Mouse (Mus musculus): ENCODE measurements around the gene Zfand3. TPM values are rescaled to one million over a fixed set of nuclear protein-coding genes. Genes with fewer than 3 reads are reported as not detected.

Gene Zfand3
- polyA plus RNA-seq, 2 experiments from 2014 or later, result 17.1 to 26.8 TPM

DNA sequence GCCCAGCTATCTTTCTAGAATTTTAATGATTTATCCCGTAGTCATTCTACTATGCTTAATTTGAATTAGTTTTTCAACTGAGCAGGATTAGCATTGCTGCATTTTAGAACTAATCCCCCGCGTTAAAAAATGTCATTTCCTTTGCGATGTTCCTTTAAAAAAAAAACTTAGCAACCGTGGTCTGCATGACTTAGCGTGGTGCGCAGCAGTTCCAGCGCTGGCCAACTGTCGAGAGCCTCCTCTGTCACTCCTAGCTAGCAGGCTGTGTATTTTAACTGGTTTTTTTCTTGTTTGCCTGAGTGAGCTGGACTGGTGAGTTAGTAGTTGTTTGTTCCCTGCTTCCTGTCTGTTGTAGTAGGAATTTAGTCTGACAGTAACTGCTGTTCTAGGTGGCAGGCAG, 48.9 kb downstream of the Zfand3 start:
- no peak for ATAC-seq

DNA sequence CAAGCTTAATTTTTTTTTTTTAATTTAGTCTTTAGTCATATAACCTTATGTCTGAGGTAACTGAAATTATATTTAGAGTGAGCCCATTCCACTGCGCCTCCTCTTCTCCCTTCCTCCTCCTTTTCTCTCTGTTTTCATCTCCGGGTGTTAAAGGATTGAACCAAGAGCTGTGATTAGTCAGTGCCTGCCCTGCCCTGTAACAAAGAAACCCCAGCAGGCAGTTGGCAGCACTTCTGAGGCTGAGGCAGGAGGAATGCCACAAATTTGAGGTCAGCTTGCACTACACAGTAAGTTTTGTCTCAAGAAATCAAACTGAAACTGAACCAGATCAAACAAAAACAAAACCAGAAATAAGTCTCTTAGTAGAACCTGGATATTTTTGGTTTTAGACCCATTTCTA, 49.3 kb downstream of the Zfand3 start:
- no peak for ATAC-seq

DNA sequence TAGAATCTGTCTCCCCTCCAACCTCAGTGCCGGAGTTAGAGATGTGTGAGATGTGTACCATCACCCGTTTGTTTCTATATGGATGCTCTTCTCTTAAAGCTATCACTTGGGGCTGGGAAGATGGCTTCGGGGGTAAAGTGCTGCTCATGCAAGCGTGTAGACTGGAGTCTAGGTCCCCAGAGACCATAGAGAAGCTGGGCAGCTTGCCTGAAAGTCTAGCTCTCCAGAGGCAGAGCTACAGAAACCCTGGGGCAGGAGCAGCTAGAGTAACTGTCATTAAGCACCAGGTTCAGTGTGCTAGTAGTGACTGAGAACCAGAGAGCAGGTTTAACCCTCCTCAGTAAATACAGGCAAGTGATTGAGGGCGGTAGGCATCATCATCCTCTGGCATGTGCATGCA, 51.7 kb downstream of the Zfand3 start:
- ATAC-seq, result no peak

DNA sequence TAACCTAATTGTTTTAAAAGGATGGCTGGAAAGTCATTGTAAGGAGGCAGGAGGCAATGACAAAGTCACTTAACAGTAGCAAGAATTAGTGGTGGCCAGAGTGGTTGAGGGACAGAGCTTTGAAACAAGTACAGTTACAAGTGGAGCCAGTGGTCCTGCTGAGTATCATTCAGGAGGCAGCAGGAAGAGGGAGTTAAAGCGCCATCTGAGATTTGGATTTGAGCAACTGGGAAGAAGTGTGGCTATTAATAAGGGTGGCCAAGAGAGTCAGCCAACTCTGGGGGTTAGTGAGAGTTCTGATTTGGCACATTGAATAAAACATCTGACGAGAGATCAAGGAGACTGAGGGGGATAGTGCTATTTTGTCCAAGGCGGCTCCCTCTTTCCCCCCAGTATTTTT, 54.1 kb downstream of the Zfand3 start:
- no peak for ATAC-seq

DNA sequence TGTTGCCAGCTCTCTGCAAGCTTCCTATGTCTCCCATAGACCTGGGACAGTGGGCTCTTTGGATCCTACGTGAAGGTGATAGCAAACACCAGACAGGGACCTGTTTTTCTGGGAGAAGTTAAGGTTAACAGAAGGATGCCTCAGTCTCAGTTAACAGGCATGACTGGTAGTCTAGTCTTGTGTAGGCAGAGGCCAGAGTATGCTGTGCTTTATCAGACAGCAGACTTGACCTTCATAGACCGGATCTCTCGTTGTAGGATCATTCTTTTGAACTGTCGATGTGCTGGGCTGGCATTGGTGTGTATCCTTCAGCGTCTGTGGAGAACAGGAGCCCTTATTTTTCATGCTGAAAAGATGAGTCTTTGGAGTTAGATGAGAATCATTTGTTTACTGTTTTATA, 54.5 kb downstream of the Zfand3 start:
- ATAC-seq, result no peak

DNA sequence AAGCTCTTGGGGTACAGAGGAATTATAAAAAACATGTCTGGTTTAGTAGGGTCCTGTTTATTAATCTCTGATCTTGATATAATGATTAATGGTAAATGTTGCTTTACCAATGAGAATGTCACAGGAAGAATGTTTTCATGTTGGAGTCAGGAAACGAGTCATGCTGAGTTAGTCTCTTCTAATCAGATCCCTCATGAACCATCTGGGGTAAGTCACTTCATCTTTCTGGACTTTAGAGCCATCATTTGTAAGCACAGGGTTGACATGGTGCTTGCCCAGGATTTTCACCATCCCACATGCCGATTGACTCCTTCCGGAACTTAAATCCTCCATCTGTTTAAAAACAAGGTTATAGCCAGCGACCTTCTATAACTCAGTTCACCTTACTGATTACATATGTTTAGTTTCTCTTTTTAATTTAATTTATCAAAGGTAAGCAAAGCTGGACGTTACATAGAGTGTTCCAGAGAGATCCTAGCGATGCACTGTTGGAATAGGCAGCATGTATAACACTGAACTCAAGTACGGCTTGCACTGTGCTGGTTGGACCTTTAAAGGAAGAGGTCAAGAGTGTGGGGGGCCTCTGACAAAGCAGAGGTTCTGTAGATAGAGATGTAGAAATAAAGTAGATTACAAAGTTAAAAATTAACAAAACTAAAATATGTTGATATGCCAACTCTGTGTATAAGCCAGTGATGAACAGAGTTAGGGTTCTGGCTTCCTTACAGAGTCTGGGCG, 56.7 kb downstream of the Zfand3 start:
- no peak for ATAC-seq

DNA sequence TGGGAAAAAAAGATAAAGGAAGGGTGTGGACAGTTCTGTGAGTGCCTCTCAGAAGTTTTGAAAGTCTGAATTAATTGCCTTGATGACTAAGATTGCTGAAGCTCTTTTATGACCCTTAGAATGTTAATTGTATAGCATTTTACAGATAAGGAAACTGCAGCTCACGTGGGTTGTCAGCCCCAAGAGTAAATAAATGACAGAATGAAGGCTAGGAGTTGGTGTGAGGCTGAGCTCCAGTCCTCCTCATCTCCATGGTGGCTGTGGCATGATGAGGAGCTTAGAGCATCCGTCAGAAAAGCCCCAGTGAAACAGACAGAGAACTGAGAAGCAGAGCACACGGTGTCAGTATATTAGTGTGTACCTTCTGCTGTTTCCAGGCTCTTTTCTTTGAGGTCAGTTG, 59.3 kb downstream of the Zfand3 start:
- ATAC-seq, result no peak

DNA sequence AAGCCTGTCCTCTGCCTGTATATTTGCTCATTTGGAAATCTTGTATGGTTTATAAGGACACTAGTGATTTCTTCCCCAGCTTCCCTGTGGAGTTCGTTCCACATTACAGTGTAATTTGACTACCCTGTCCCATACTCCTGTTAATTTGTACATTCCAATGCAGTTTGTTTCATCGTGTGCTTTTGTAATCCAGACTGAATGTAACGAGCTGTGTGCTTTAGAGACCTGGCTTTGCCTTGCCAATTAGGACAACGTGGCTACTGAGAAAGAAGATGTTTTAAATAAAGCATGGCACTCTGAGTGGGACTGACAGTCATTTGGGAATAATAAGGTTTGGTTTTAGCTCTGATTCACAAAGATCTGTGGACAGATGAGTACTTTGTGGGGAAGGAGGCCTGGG, 60.2 kb downstream of the Zfand3 start:
- ATAC-seq, result no peak

DNA sequence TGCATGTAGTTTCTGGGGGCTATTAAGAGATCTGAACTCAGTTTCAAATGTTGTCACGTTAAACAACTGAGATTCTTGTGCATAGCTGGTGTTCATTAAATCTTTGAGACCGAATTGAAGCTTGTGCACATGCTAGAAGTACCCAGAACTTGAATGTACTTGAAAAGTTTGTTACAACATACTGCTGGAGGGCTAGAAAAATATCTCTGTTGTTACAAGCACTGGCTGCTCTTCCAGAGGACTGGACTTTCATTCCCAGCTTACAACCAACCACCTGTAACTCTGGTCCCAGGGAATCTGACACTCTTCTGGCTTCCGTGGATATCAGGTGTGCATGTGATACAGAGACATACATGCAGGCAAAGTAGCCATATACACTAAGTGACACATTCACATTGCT, 65.2 kb downstream of the Zfand3 start:
- ATAC-seq, result no peak

DNA sequence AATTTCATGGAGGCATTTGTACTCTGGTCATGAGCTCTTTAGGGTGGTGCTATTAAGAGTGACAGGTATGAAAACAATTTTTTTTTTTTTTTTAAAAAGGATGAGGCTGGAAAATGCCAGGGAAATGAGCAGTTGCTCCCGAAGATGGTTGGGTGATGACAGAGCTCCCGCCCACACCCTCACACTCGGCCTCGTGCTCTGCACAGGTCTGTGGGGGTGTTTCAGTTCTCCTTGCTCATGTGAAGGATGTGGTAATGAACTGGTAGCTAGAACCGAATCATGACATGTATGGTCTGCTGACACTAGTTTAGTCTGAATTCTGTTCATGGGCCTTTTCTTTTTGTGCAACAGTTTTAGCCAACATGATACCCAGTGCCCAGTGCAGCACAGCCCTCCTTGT, 66.1 kb downstream of the Zfand3 start:
- ATAC-seq, result no peak

DNA sequence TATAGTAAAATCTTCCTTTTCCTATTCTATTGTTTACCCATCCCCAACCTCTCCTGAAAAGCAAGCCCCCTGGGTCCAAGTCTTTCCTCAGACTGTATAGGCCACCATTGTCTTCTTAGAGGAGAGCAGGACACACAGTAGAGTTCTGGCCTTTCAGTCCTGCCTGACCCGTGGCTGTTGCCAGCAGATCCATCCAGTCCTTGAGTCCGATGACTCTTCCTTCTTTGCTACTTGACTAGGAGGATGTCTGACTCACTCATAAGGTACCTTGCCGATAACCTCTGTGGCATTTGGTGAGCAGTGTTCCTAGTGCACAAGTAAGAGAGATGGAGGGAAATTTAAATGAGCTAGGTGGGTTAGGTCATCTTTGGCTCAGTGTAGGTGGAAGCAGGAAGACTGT, 68.1 kb downstream of the Zfand3 start:
- ATAC-seq, result no peak

DNA sequence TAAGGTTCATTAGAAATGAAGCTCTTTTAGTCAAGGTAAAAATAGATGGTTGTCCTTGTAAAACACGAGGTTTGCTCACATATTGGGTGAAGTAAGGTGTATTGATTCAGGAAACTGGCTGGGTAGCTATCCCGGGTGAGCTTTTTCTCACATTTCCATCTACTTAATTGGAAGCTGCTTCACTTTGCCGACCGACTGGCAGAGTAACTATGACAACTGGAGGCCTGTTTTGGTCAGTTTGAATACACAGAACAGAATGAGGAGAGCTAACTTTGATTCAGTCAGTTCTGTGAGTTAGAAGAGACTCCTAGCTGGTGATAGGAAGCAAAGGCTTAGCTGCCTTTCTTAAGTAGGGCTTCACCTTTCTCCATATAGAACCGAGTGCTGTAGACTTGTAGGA, 71.4 kb downstream of the Zfand3 start:
- no peak for ATAC-seq

DNA sequence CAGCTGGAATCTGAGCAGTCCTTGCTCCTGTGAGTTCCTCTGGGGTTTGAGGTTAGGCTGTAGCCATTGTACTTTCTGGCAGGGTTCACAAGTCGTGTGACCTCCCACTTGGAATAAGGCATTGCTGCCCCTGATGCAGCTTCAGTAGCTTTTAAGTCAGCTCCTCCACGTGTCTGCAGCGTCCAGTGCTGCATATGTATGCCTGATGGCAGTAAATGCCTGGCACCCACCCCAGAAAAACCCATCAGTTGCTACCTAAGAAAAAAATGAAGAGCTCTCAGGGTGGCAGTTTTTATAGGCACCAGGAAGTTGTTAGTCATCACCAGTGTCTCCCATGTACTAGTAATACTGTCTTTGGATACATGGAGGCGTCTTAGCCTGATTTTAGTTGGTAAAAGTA, 79.5 kb downstream of the Zfand3 start:
- ATAC-seq, result no peak

DNA sequence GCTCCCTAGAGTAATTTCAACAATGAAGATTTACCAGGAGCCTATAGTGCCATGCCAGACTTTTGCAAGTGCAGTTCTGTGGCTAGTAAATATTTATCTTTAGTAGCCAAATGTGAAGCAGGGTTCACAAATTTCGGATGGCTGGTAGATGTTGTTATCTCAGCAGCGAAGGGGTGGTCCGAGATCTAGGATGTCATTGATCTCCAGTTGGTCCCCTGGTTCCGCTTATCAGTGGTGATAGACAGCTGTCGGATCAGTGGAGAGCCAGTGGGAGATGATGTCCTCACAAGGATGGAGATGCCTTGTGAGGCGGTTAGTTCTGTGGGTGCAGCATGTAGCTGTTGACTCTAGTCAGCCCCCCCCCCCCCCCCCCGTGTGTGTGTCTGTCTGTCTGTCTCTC, 82.2 kb downstream of the Zfand3 start:
- no peak for ATAC-seq

DNA sequence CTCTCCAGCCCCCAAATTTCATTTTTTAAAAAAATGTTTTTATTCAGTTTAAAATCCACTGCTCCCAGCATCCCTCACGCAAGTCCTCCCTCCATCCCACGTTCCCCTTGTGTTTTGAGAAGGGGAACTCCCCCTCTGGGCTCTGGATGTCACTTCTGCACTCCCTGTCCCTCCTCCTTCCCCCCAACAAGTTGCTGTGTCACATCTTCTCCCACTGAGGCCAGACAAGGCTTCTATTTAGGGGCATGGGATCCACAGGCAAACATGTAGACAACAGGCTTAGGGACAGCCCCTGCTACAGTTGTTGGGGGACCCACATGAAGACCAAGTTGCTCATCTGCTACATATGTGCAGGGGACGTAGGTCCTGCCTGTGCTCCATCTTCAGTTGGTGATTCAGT, 83.9 kb downstream of the Zfand3 start:
- ATAC-seq, result no peak

DNA sequence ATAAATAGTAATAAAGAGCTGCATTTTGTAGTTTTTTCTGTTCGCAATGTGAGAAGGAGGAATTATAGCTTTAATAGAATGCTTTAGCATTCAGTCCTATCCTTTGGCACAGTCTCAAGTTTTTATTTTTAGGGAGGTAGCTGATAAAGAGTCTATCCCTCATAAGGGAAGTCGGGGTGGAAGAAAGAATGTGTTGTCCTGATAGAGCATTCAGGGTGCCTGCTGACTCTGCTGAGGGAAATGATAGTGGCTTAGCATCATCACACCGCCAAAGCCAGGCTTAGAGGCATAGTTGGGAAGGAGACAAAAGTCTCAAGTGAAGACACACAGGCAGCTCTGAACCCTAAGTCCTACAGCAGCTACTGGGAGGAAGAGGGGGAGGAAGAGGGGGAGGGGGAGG, 85.9 kb downstream of the Zfand3 start:
- no peak for ATAC-seq

DNA sequence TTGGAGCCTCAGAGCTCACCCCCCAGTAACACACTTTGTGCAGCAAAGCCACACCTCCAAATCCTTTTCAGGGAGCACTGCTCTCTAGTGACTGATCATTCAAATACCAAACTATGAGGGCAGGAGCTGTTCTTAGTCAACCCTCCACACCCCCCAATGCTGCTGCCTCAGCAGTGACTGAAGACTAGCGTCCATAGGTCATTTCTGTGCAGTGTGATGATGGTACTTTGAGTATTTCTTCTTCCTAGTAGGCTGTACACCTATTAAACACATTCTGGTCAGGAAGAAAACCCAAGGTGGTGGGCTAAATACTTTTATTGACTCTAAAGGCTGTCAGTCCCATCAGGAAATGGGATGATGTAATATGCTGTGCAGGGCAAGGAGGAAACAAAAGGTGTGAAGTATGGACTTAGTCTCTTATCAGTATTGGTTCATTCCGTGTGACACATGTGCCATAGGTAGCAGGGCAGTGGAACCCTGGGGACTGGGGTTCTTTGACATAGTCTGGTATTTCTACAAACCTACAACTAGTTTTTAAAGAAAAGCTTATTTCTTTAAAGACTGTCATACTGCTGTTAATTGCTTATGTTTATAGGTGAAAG, 88.7 kb downstream of the Zfand3 start:
- ATAC-seq, result no peak

DNA sequence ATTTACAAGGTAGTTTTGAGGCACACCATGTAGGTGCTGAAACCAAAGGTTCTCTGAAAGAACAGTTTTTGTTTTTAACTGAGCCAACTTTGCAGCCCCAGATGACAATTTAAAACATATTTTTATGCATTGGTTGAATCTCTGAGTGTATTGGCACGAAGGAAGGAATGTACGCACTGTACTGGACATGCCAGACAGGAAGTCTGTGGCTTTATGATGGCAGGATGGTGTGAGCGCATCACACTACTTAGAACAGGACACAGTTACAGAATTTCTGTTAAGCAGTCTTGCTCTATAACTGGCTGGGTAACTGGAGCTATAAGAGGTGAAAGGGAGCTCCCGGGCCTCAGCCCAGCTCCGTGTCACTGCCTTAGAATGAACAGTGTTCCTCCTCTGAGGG, 92.6 kb downstream of the Zfand3 start:
- ATAC-seq, result no peak

DNA sequence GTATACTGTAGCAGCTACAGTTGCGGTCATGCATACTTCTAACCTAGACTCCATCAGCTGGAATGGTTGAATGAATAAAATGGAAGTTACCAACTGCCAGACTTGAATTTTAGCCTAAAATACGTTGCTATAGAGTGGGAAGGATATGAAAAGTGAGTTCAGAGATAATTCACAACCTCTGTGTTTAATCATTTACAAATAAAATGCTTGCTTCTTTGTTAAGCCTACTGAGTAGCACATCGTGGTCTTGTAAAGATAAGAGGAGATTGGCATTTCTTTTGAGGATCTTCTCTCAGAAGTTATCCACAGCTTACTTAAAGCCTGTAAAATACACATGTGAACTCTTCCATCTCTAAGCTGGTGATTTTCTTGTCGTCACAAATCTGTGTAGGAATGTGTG, 93.1 kb downstream of the Zfand3 start:
- no peak for ATAC-seq

DNA sequence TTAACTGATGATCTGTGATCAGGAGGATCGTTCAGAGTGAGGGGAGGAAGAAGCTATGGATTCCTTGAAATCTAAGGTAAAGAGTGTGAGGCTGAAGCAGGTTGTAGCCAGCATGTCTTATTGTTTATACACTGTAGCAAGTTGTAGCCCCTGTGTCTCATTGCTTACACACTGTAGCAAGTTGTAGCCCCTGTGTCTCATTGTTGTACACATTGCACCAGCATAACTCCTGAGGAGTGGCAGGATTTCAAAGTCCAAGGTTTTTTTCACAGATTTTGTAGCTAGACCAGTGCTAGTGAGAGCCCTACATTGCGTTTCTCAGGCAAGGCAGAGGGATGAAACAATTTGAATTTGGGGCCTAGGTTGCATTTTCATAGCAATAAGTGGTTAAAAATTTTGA, 95.1 kb downstream of the Zfand3 start:
- no peak for ATAC-seq

DNA sequence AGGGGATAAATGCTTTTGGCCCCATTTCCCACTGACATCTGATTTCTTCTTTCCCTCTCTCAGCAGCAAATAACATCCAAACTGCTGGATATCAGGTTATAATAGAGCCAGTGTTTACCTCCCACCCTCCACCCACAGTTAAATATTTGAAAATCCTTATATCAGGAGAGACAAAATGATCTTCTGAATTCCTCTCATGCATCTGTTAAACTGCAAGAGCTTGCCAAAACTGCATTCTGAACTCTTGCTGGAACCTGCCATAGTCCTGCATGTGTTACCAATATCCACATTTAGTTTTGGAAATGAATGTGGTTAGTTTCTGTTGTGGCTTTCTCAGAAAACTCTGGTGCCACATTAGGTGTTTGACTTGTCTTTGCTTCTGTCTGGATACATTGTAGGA, 97.3 kb downstream of the Zfand3 start:
- ATAC-seq, result no peak

DNA sequence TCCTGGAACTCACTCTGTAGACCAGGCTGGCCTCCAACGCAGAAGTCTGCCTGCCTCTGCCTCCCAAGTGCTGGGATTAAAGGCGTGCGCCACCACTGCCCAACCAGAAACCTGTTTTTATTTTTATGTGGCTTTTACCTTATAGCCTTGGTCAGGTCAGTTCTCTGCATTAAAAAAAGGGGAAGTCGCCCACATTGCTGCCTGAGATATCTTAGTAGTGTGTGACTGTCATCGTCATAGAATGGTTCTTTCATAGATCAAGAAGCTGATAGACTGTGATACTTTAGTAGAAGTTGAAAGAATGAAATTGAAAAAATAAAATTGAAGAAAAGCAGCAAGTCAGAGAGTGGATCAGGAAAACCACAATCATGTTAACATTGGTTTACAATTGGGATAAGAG, 98.5 kb downstream of the Zfand3 start:
- no peak for ATAC-seq

DNA sequence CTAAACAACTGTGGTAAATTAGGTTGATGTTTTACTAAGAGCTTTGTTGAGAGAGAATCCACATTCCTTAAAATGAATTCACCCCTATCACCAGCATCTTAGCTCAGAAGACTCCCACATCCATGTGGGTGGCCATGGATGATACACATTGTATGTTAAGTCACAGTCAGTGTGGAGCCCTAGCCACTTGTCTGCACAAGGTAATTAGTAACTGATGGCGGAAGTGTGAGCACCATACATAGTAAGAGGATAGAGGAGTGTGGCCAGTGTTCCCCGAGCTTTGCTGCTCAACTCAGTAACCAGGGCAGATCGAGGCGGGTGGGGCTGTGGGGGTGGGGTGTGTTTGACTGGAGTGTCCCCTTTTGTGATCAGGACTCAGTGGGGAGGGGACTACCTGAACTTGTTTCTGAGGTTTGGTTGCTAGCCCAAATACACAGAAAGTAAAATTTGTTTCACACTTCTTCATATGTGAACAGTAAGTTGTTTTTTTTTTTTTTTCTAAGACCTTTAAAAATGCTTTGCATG, 99.2 kb downstream of the Zfand3 start:
- ATAC-seq, result no peak

DNA sequence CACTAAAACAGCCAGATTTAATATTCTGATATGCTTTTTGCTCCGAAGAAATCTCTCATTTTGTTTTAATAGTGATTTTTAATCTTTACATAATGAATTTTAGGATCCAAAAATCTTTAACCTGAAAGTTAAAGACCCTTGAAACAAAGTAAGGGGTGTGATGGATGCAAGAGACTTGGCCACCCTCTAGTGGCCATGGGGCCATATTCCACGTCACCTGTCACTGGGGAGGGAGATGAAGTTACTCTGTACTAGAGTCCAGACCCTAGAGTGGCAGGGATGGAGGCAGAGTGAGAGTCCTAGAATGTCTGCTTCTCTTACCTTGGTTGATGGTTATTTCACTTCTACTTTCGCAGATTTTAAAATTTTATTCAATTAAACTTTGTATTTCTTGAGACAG, 100.8 kb downstream of the Zfand3 start:
- ATAC-seq, result no peak

DNA sequence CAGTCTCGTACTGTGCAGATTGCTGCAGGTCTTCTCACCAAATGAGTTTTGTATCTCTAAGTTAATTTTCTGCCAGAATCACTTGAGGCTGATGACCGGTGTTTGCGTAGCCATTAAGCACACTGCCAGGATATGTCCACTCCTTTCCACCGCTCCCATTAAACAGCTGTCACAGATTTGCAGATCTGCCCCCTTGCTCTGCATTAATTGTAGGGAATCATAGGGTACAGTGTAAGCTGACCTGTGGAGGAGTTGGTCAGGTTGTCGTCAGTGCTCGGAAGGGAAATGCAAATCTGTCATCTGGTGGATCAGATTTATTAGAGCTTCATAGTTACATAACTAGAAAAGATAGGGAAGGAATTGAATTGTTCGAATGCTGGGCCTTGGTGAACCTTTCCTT, 106.1 kb downstream of the Zfand3 start:
- ATAC-seq, result no peak
